Mouse (Mus musculus) lung, adult 18-20 months (tissue): ENCODE data around the gene Nxpe5.

Experiments
- DNase-seq, 2 experiments: peaks; one replicate each; pipeline ENCODE4 v3.0.0; 2022; ENCODE audit warnings: mixed read lengths in 2 of 2

The Nxpe5 gene

GRCm38 (mm10) chr5:138279585-138280424 is 54.1 kb downstream of the Nxpe5 start, which contains the start of the genes Gm43720, Gpc2 and Stag3:
TSS of gene Gm43720 (minus strand) at chr5:138279958.
TSS of gene Gpc2 (minus strand) at chr5:138280005.
TSS of gene Stag3 (plus strand) at chr5:138280240.
- DNase-seq, result peak; percentile 85 to 87

- no peak for DNase-seq
Measured at GRCm38 (mm10) chr5:138280425-138280768, 54.7 kb downstream of the Nxpe5 start.

GRCm38 (mm10) chr5:138280829-138281228 is 55.1 kb downstream of the Nxpe5 start:
- DNase-seq, result no peak

GRCm38 (mm10) chr5:138281798-138282197 is 56.1 kb downstream of the Nxpe5 start:
- DNase-seq, result no peak

GRCm38 (mm10) chr5:138283540-138283939 is 57.8 kb downstream of the Nxpe5 start:
- DNase-seq, result no peak

- DNase-seq, result no peak
Measured at GRCm38 (mm10) chr5:138287861-138288260, 62.2 kb downstream of the Nxpe5 start.

- no peak for DNase-seq
Measured at GRCm38 (mm10) chr5:138291638-138292037, 65.9 kb downstream of the Nxpe5 start.

- no peak for DNase-seq
Measured at GRCm38 (mm10) chr5:138294158-138294557, 68.5 kb downstream of the Nxpe5 start.

GRCm38 (mm10) chr5:138299613-138300012 is 73.9 kb downstream of the Nxpe5 start:
- DNase-seq, result no peak
